Mouse (Mus musculus) intestine, postnatal 0 days (tissue): ENCODE measurements around the gene Cd300lb. TPM values are rescaled to one million over a fixed set of nuclear protein-coding genes. Genes with fewer than 3 reads are reported as not detected.

Source experiments
- ATAC-seq: fragments of 200-750 bp; cut with Nextera tagmentation; 2 replicates; pipeline ENCODE4 v1.8.0; 2017; ENCODE audit warnings: mild to moderate bottlenecking, moderate TSS enrichment, moderate library complexity
- H3K27ac ChIP-seq: fragments of 300-500 bp; sonication (generic); 2 replicates; pipeline ENCODE4 v1.5.1; 2014; ENCODE audit warnings: mild to moderate bottlenecking, low read depth, low read length, moderate library complexity
- H3K27me3 ChIP-seq: fragments of 300-500 bp; sonication (generic); replicated peaks from 2 replicates; pipeline ENCODE4 v1.6.1; 2014; ENCODE audit warnings: low read length, mixed read lengths; ENCODE audit not compliant: control insufficient read depth, insufficient read depth
- H3K36me3 ChIP-seq: fragments of 300-500 bp; sonication (generic); 2 replicates; pipeline ENCODE4 v1.6.1; 2014; ENCODE audit warnings: mild to moderate bottlenecking, moderate library complexity; ENCODE audit not compliant: control insufficient read depth, insufficient read depth
- H3K4me1 ChIP-seq: fragments of 300-500 bp; sonication (generic); replicated peaks from 2 replicates; pipeline ENCODE4 v1.6.1; 2014; ENCODE audit warnings: antibody characterized with exemption, low read length, mixed read lengths; ENCODE audit not compliant: control insufficient read depth, insufficient read depth
- H3K4me2 ChIP-seq: fragments of 300-500 bp; sonication (generic); replicated peaks from 2 replicates; pipeline ENCODE4 v1.6.1; 2014; ENCODE audit warnings: low read depth, mild to moderate bottlenecking, moderate library complexity
- H3K4me3 ChIP-seq: fragments of 300-500 bp; sonication (generic); 2 replicates; pipeline ENCODE4 v1.5.1; 2014; ENCODE audit warnings: low read depth, low read length
- H3K9ac ChIP-seq: fragments of 300-500 bp; sonication (generic); 2 replicates; pipeline ENCODE4 v1.6.1; 2014; ENCODE audit warnings: mild to moderate bottlenecking, low read depth, low read length
- H3K9me3 ChIP-seq: fragments of 300-500 bp; sonication (generic); 2 replicates; pipeline ENCODE4 v1.6.1; 2016; ENCODE audit warnings: mixed run types; ENCODE audit not compliant: control insufficient read depth
- CTCF ChIP-seq: sonication (generic); IDR thresholded peaks from 2 replicates; pipeline ENCODE4 v1.5.1; 2016; ENCODE audit warnings: low read depth, mild to moderate bottlenecking, control low read depth, antibody characterized with exemption, moderate library complexity
- WGBS: fragments of 180-500 bp; shearing (Covaris S2); extraction: QIAGEN DNeasy Blood & Tissue Kit; methylation state at CpG from one replicate; pipeline ENCODE4 v1.1.7; 2014; 5-methylcytosine and 5-hydroxymethylcytosine counted together
- polyA plus RNA-seq: library from polyadenylated mRNA; unstranded; fragments of >200 nt; fragmentation: Nextera tagmentation; extraction: Ambion mirVana; gene quantifications from 2 replicates; pipeline ENCODE4 v1.2.1, GENCODE M21; 2015

The Cd300lb gene
- 0.07 and 0.14 TPM in 2 replicates for polyA plus RNA-seq

- Histone ChIP-seq H3K9ac (no peak within 1 kb of the TSS), H3K4me3 (no peak within 1 kb of the TSS), H3K4me1 (no peaks in the 10 kb centered on the region), H3K9me3 (no peaks in the 10 kb centered on the region), H3K36me3 (no peaks in the 10 kb centered on the region), H3K27me3 (no peaks in the 10 kb centered on the region), H3K27ac (no peak within 1 kb of the TSS), H3K4me2 (no peak within 1 kb of the TSS)
- ATAC-seq, result no peak
- WGBS, result 35% methylated on average over 6 of the region's 6 CpGs
- no peak for TF ChIP-seq CTCF
These were observed at the start of gene Cd300lb for GRCm38 (mm10) chr11:114934144-114934543. TSS of gene Cd300lb (minus strand) at chr11:114934386.

DNA sequence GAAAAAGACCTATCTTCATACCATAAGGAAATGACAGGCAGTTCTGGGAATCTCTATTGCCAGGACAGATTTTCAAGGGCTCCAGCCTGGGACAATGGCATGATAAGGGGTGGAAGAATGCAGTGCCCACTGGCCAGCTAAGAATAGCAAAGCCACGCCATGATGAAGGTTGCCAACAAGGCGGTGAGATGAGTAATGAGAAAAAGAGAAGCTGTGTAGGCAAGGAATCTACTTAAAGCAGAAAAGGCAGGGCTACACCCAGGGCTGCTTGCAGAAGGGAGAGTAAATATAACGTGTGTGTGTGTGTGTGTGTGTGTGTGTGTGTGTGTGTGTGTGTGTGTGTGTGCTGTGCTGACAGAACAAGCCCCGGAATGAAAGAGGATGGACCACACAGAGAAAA is 47.7 kb upstream of the Cd300lb start:
- TF ChIP-seq CTCF, result no peak
- no peak overlapping the region for H3K4me3 ChIP-seq
- no peaks in the 10 kb centered on the region for H3K4me1 ChIP-seq
- no peak for ATAC-seq
- WGBS, result 71% methylated on average over 4 of the region's 4 CpGs
- no peak overlapping the region for H3K27ac ChIP-seq
- no peak overlapping the region for H3K9ac ChIP-seq
- 0 out of 2 replicates have a peak, but pooled peaks cover 5% of the 10 kb centered on the region for H3K9me3 ChIP-seq
- no peaks in the 10 kb centered on the region for H3K27me3 ChIP-seq
- no peaks in the 10 kb centered on the region for H3K36me3 ChIP-seq
- no peak overlapping the region for H3K4me2 ChIP-seq

GRCm38 (mm10) chr11:114972726-114973125 is 38.5 kb upstream of the Cd300lb start:
- Histone ChIP-seq H3K9ac (no peak overlapping the region), H3K4me3 (no peak overlapping the region), H3K4me1 (no peaks in the 10 kb centered on the region), H3K9me3 (0 out of 2 replicates have a peak, but pooled peaks cover 3% of the 10 kb centered on the region), H3K27ac (no peak overlapping the region), H3K27me3 (no peaks in the 10 kb centered on the region), H3K36me3 (no peaks in the 10 kb centered on the region), H3K4me2 (no peak overlapping the region)
- ATAC-seq, result no peak
- 77% methylated on average over 10 of the region's 10 CpGs for WGBS
- no peak for TF ChIP-seq CTCF

DNA sequence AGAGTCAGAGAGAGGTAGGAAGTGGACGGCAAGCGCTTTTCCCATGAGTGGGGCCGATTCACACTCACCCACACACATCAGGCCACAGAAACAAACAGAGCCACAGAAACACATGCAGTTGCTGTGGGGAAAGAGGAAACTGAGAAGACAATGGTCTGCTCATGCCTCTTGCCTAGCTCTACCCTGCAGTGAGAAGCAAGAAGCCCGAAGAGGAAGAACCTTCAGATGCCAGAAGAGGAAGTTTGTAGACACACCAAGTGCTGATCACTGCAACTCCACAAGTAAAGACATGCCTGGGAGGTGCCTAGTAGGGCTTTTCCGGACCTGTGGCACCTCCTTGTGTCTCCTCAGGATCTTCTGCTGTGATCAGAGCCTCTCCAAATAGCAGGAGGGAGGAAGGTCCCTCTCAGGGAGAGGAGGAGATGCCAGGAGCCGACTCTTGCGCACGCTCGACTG is 34.6 kb upstream of the Cd300lb start, which contains the start of gene Cd300c:
Gene Cd300c, minus strand, starts transcription at position 406 of the 456 bp plus-strand sequence.
- H3K27ac ChIP-seq, result no peak within 1 kb of the TSS
- no peaks in the 10 kb centered on the region for H3K9me3 ChIP-seq
- WGBS, result 86% methylated on average over 9 of the region's 9 CpGs
- no peaks in the 10 kb centered on the region for H3K27me3 ChIP-seq
- H3K4me1 ChIP-seq, result no peaks in the 10 kb centered on the region
- H3K4me2 ChIP-seq, result no peak within 1 kb of the TSS
- H3K36me3 ChIP-seq, result no peaks in the 10 kb centered on the region
- H3K9ac ChIP-seq, result no peak within 1 kb of the TSS
- ATAC-seq, result no peak
- H3K4me3 ChIP-seq, result no peak within 1 kb of the TSS
- TF ChIP-seq CTCF, result no peak

- ATAC-seq, result no peak
- H3K27me3 ChIP-seq, result no peaks in the 10 kb centered on the region
- 24% methylated on average over 3 of the region's 3 CpGs for WGBS
These were observed 31.1 kb upstream of the Cd300lb start for GRCm38 (mm10) chr11:114965182-114965828.

GRCm38 (mm10) chr11:114960369-114960768 is 26.2 kb upstream of the Cd300lb start:
- Histone ChIP-seq H3K27me3 (no peaks in the 10 kb centered on the region), H3K4me3 (no peak overlapping the region), H3K9me3 (no peaks in the 10 kb centered on the region), H3K36me3 (no peaks in the 10 kb centered on the region), H3K4me2 (no peak overlapping the region), H3K4me1 (no peaks in the 10 kb centered on the region), H3K9ac (no peak overlapping the region), H3K27ac (no peak overlapping the region)
- no peak for TF ChIP-seq CTCF
- WGBS, result 74% methylated on average over 1 of the region's 1 CpGs
- no peak for ATAC-seq

More at GRCm38 (mm10) chr11:114965182-114965828, 31.1 kb upstream of the Cd300lb start:
- Histone ChIP-seq H3K9ac (no peak overlapping the region), H3K36me3 (no peaks in the 10 kb centered on the region), H3K27ac (no peak overlapping the region), H3K4me3 (no peak overlapping the region), H3K4me1 (no peaks in the 10 kb centered on the region), H3K9me3 (no peaks in the 10 kb centered on the region), H3K4me2 (no peak overlapping the region)
- TF ChIP-seq CTCF, result no peak
